Mouse (Mus musculus) retina, embryonic 14.5 days (tissue): Measurements from ENCODE around the gene Pitpnm3.
A peak's percentile ranks its signal among the peaks of the same experiment; 100 is the strongest.
"Not testable (repeated sequence)": the region's sequence is repeated elsewhere in the genome, so short reads cannot be mapped to it uniquely, and the experiment has no call there.

ENCODE experiments used
- DNase-seq: peaks from one replicate; pipeline ENCODE4 v3.0.0-alpha.2; 2015; ENCODE audit warnings: low spot score

The Pitpnm3 gene

GRCm38 (mm10) chr11:72135383-72136158 is at the start of gene Pitpnm3:
Pitpnm3 (minus strand) TSS chr11:72135778.
- peak; percentile 39 for DNase-seq

GRCm38 (mm10) chr11:72184252-72184651 is 48.7 kb upstream of the Pitpnm3 start:
- no peak for DNase-seq

GRCm38 (mm10) chr11:72181136-72181535 is 45.6 kb upstream of the Pitpnm3 start:
- DNase-seq = no peak

- DNase-seq = no peak
Observed at GRCm38 (mm10) chr11:72180556-72180955, 45.0 kb upstream of the Pitpnm3 start.

- DNase-seq = peak; percentile 74
Observed at GRCm38 (mm10) chr11:72176553-72176952, 41.0 kb upstream of the Pitpnm3 start.

- DNase-seq = no peak
Observed at GRCm38 (mm10) chr11:72175966-72176365, 40.4 kb upstream of the Pitpnm3 start.

- no peak for DNase-seq
Observed at GRCm38 (mm10) chr11:72174721-72175120, 39.1 kb upstream of the Pitpnm3 start.

GRCm38 (mm10) chr11:72173506-72173905 is 37.9 kb upstream of the Pitpnm3 start:
- DNase-seq = no peak

GRCm38 (mm10) chr11:72171906-72172305 is 36.3 kb upstream of the Pitpnm3 start:
- not testable (repeated sequence) for DNase-seq

GRCm38 (mm10) chr11:72169871-72170270 is 34.3 kb upstream of the Pitpnm3 start:
- DNase-seq = no peak

GRCm38 (mm10) chr11:72163198-72163597 is 27.6 kb upstream of the Pitpnm3 start:
- no peak for DNase-seq

- DNase-seq = no peak
Observed at GRCm38 (mm10) chr11:72156624-72157023, 21.0 kb upstream of the Pitpnm3 start.

GRCm38 (mm10) chr11:72155981-72156428 is 20.4 kb upstream of the Pitpnm3 start:
- no peak for DNase-seq

GRCm38 (mm10) chr11:72155186-72155980 is 19.8 kb upstream of the Pitpnm3 start:
- DNase-seq = no peak

- DNase-seq = no peak
Observed at GRCm38 (mm10) chr11:72153122-72153862, 17.7 kb upstream of the Pitpnm3 start.

GRCm38 (mm10) chr11:72151120-72151519 is 15.5 kb upstream of the Pitpnm3 start:
- no peak for DNase-seq

GRCm38 (mm10) chr11:72147910-72148309 is 12.3 kb upstream of the Pitpnm3 start:
- no peak for DNase-seq

GRCm38 (mm10) chr11:72145877-72146248 is 10.3 kb upstream of the Pitpnm3 start:
- DNase-seq = no peak

- peak; percentile 65 for DNase-seq
Observed at GRCm38 (mm10) chr11:72145182-72145876, 9.8 kb upstream of the Pitpnm3 start.

- DNase-seq = no peak
Observed at GRCm38 (mm10) chr11:72142889-72143288, 7.3 kb upstream of the Pitpnm3 start.

GRCm38 (mm10) chr11:72140198-72140597 is 4.6 kb upstream of the Pitpnm3 start:
- no peak for DNase-seq
